Mouse (Mus musculus) lung, postnatal 25 days (tissue): ENCODE measurements around the gene Zfp458.
A peak's percentile ranks its signal among the peaks of the same experiment; 100 is the strongest.
"Not testable (repeated sequence)": the region's sequence is repeated elsewhere in the genome, so short reads cannot be mapped to it uniquely, and the experiment has no call there.

Source experiments
- DNase-seq: peaks from one replicate; pipeline ENCODE4 v3.0.0; 2022; ENCODE audit warnings: low spot score

Gene Zfp458

DNA sequence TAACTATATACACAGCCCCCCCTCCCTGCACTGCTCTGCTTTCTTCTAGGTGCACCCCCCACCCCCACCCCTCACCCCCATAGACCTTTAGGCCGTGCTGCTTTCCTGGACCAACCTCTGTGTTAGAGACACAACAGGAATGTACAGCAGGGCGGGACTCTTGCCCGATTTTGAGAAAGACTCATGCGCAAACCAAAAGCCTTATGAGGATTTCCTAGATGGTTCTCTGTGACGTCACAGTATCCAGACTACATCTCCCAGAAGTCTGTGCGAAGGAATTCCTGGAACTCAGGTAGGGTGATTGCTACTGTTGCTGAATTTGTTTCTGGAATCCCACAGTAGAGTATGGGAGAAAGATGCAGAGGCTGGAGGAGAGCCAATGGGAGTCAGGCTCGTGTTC is at the start of gene Zfp458:
TSS of gene Zfp458 (minus strand) at position 153 of the 400 bp plus-strand sequence.
- peak; percentile 42 for DNase-seq

DNA sequence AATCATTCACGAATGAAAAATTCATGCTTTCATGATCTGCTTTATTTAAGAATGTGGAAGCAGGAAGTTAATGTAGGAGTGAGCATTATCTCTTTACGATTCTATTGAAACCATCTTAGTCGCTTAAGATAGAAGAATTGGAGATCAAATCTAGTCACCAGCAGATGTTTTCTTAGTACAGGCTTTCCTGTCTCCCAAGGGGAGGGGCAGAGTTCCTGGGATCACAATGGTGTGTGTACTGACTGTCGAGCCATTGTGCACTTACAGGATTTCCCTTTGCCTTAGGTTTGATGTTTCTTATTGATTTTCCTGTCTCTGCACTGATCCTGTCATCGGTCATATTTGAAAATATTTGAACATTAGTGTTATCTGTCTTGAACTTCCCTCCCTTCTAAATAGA is 28.5 kb upstream of the Zfp458 start:
- DNase-seq = no peak

DNA sequence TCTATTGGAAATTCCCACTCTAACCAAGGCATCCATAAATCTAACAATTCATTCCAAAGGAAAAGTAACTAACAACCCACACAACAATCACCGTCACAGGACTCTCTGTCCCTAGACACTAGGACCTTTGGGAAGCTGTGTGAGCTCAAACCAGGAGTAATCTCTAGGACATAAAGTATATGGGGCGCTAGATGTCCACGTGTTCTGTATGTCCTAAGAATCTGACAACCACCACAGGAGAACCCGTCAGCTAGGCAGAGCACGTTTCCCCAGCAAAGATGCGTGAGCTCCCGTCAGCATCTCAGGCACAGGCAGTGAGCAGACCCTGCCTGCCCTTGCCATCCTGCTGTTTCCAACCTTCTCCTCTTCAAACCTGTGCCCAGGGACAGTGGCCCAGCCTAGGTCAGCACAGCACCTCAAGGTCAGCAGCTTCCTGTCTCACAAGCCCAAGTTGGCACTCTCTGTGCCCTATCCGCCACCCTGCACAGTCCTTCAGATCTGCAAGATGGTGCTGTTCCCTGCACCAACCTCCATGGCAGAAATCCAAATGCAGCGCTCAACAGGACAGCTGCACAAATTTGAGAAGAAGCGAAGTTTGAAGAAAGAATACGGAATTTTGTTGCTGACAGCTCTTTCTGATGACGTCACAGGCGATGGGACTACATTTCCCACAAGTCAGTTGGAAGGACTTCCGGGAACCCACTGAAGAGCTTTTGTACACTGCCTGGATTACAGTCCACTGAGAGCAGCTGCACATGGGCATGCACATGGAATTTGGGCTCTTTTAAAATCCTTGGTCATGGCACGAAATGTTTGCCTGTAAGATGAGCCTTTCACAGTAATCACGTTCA is 27.8 kb upstream of the Zfp458 start, which contains the start of gene Zfp457:
TSS of gene Zfp457 (minus strand) at position 664 of the 851 bp plus-strand sequence.
- peak; percentile 93 for DNase-seq

GRCm38 (mm10) chr13:67269383-67270065 is 8.7 kb downstream of the Zfp458 start:
- not testable (repeated sequence) for DNase-seq

DNA sequence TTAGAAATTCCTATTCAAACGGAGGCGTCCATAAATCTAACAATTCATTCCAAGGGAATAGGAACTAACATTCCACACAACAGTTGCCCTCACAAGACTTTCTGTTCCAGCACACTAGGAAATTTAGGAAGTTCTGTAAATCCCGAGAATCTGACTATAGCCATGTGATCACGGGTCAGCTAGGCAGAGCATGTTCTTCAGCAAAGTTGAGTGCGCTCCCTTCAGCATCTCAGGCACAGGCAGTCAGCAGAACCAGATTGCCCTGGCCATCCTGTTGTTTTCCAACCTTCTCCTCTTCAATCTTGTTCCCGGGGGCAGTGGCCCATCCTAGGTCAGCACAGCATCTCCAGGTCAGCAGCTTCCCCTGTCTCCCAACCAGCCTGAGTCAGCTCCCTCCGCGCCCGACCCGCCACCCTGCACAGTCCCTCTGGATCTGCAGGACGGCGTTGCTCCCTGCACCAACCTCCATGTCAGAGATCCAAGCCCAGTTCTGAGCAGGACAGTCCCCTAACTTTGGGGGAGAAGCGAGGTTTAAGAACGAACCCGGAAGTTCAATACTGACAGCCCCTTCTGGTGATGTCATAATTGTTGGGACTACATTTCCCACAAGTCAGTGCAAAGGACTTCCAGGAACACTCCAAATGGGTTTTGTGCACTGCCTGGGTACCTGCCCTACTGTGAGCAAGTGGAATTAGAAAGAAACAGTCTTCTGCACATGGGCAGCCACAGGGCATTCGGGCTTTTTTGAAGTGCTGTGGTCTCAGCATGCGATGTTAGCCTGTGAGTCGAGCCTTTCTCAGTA is 9.5 kb downstream of the Zfp458 start:
- DNase-seq = peak; percentile 91

DNA sequence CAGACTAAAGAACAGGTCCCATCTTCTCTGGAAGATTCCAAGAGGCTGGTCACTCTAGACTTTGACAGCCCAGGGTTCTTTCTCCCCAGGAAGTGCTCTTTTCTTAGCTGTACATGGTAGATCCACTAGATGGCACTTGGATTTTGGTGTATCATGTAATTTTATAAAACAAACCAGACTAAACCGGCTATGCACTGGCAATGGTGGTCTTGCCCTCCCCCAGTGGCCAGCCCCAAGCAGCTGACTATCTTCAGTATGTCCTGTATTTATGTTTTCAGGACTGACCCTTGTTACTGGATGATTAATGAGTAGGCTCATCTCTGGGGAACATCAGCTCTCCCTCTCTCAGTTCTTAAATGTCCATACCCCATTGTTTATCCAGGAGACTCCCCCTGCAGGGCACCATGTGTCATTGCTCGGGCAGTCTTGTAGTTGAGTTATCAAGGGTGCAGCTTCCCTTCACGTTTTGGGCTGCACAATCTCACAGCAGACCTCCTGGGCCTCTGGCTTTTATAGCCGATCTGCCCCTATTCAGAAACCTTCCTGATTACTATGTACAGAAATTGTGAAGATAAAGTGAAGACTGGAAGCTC is 64.2 kb downstream of the Zfp458 start:
- DNase-seq = no peak
